Mouse (Mus musculus) intestine, embryonic 16.5 days (tissue): ENCODE measurements around the gene Sema5a. TPM values are rescaled to one million over a fixed set of nuclear protein-coding genes. Genes with fewer than 3 reads are reported as not detected.

Experiments used
- ATAC-seq: fragments of 200-750 bp; cut with Nextera tagmentation; 2 replicates; pipeline ENCODE4 v1.8.0; 2017; ENCODE audit warnings: moderate TSS enrichment, moderate library complexity
- H3K27ac ChIP-seq: fragments of 300-500 bp; sonication (generic); 2 replicates; pipeline ENCODE4 v1.5.1; 2014; ENCODE audit warnings: mild to moderate bottlenecking, low read length
- H3K27me3 ChIP-seq: fragments of 300-500 bp; sonication (generic); replicated peaks from 2 replicates; pipeline ENCODE4 v1.6.1; 2014; ENCODE audit warnings: low read length, control low read depth, mixed read lengths; ENCODE audit not compliant: control insufficient read depth, insufficient read depth
- H3K36me3 ChIP-seq: fragments of 300-500 bp; sonication (generic); 2 replicates; pipeline ENCODE4 v1.6.1; 2014; ENCODE audit warnings: low read length, control low read depth; ENCODE audit not compliant: control insufficient read depth, insufficient read depth
- H3K4me1 ChIP-seq: fragments of 300-500 bp; sonication (generic); 2 replicates; pipeline ENCODE4 v1.6.1; 2014; ENCODE audit warnings: low read length, control low read depth, mixed read lengths; ENCODE audit not compliant: control insufficient read depth, insufficient read depth
- H3K4me2 ChIP-seq: fragments of 300-500 bp; sonication (generic); 2 replicates; pipeline ENCODE4 v1.6.1; 2014; ENCODE audit warnings: low read depth, low read length, control low read depth
- H3K4me3 ChIP-seq: fragments of 300-500 bp; sonication (generic); 2 replicates; pipeline ENCODE4 v1.5.1; 2014; ENCODE audit warnings: mild to moderate bottlenecking, low read length
- H3K9ac ChIP-seq: fragments of 300-500 bp; sonication (generic); 2 replicates; pipeline ENCODE4 v1.6.1; 2014; ENCODE audit warnings: low read depth, low read length
- H3K9me3 ChIP-seq: fragments of 300-500 bp; sonication (generic); 2 replicates; pipeline ENCODE4 v1.6.1; 2016; ENCODE audit warnings: low read length, control low read depth; ENCODE audit not compliant: control insufficient read depth
- WGBS: fragments of 180-500 bp; shearing (Covaris S2); extraction: QIAGEN DNeasy Blood & Tissue Kit; methylation state at CpG from one replicate; pipeline ENCODE4 v1.1.7; 2014; 5-methylcytosine and 5-hydroxymethylcytosine counted together
- polyA plus RNA-seq: library from polyadenylated mRNA; unstranded; fragments of >200 nt; fragmentation: Nextera tagmentation; extraction: Ambion mirVana; gene quantifications from 2 replicates; pipeline ENCODE4 v1.2.1, GENCODE M21; 2015

Sema5a gene
- polyA plus RNA-seq, 1 experiment from 2014 or later = 12.0 TPM

DNA sequence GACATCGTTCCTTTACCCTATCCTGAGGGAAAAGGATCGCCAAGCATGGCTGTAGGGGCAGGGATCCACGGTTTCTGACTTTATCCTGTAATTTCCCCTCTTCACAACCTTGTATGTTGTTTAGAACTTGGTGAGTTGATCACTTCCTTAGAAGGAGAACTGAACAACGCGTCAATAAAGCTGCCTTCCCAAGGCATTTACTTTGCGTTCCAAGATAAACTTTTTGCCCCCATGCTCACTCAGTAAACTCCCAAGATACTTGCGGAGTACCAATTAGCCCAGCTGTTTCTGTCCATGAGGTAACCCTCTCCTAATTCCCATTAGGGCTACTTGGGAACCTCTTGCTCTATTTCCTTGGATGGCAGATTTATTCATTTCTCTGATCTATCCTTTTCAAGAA, 786 bp upstream of the Sema5a start:
- H3K4me1 ChIP-seq = peaks cover 11% of the 10 kb centered on the region; the same call in 1 of the 2 replicates
- peak overlapping the region; percentile 74 for H3K4me3 ChIP-seq
- no peaks in the 10 kb centered on the region for H3K9me3 ChIP-seq
- peak overlapping the region; percentile 79 for H3K27ac ChIP-seq
- no peaks in the 10 kb centered on the region for H3K27me3 ChIP-seq
- peak overlapping the region; percentile 78 for H3K9ac ChIP-seq
- WGBS = 32% methylated on average over 7 of the region's 7 CpGs
- no peaks in the 10 kb centered on the region for H3K36me3 ChIP-seq
- ATAC-seq = no peak
- peak overlapping the region; percentile 96 for H3K4me2 ChIP-seq

DNA sequence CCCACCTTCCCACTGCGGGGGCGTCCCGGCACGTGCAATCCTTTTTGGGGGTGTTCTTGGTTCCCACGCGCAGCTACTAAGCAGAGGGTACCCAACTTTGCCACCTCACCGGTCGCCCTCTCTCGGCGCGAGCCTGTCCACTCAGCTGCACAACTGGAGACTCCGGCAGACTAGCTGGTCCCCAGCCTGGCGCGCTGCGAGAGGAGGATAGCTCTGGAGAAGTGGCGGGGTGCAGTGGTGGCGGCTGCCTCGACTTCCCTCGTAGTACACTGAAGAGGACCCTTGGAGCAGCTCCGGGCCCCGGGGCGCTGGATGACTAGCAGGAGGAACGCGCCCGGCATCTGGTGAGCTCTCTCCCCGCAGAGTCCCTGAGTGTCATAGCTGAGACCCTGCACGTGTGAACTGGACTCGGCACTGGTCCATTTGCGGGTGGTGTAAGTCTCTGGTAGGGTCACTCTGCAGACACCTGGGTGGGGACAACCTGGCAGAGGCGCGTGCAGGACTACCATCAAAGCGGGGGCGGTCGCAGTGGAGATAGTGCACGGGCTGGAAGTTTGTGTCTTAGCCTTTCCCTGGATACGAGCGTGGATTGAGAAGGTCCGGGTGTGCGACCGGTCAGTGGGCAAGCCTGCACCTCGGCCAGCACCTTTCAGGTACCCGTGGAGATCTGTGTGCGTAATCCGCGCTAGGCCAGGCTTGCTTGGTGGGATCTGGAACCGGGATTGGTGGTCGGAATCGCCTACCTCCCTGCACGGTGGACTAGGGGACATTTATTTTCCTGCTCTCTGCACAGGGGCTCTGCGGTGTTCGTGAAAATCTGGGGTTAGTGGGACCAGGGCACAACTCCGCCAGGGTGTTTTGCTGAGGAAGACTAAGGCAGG, 586 bp downstream of the Sema5a start:
- 0% methylated on average over 52 of the region's 52 CpGs for WGBS
- Histone ChIP-seq H3K4me1 (peaks cover 11% of the 10 kb centered on the region; the same call in 1 of the 2 replicates), H3K9ac (peak overlapping the region; percentile 72), H3K36me3 (no peaks in the 10 kb centered on the region), H3K27ac (peak overlapping the region; percentile 54), H3K27me3 (no peaks in the 10 kb centered on the region), H3K4me3 (peak overlapping the region; percentile 74), H3K4me2 (peak overlapping the region; percentile 96), H3K9me3 (no peaks in the 10 kb centered on the region)
- ATAC-seq = peak; percentile 64

DNA sequence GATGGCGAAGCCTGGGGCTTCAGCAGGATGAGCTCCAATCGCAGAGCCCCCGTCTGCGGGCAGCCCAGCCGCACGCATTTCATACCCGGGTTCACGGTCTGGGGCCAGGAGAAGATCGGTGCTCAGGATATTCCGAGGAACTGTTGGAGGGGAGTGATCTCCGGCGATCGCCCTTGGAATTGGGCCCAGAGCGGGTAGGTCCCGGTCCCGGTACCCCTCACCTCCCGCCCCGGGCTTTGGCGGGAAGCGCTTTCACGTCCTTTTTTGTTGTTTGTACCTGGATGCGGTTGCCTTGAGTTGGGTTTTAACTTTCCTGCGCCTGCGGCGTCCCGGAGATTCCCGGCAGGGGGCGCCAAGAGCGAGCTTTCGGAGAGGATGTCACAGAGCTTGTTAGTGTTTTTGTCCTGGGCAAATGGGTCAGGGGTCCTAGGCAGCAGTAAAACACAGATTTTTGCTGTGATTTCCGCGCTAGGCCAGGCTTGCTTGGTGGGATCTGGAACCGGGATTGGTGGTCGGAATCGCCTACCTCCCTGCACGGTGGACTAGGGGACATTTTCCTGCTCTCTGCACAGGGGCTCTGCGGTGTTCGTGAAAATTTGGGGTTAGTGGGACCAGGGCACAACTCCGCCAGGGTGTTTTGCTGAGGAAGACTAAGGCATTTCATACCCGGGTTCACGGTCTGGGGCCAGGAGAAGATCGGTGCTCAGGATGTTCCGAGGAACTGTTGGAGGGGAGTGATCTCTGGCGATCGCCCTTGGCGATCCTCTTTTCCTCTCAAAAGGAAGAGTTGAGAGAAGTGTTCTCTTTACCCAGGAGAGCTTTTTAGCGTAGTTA, 1.4 kb downstream of the Sema5a start:
- no peaks in the 10 kb centered on the region for H3K9me3 ChIP-seq
- ATAC-seq = peak; percentile 34
- peak overlapping the region; percentile 96 for H3K4me2 ChIP-seq
- H3K4me1 ChIP-seq = peaks cover 11% of the 10 kb centered on the region; the same call in 1 of the 2 replicates
- no peak overlapping the region; the same call in 1 of the 2 replicates for H3K27ac ChIP-seq
- H3K27me3 ChIP-seq = no peaks in the 10 kb centered on the region
- H3K4me3 ChIP-seq = peak overlapping the region; percentile 74
- peak overlapping the region; percentile 72 for H3K9ac ChIP-seq
- H3K36me3 ChIP-seq = no peaks in the 10 kb centered on the region
- WGBS = 1% methylated on average over 47 of the region's 47 CpGs

DNA sequence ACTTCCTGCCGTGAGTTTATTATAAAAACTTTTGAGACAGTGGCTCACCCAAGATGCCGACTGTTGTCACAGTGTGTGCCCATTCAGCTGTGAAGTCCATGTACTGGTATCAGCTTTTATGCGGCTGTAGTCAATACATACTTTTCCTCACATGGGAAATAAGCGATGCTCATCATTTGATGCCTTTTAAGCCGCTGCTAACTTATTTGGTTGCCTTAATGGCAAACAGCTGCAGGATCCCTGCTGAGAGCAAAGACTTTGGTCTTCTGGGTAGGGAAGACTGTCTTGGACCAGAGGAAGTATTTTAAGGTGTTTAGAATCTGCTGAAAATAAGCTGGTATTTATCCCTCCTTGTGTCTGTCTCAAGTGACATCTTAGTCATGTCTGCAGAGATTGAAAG, 2.7 kb downstream of the Sema5a start:
- 44% methylated on average over 5 of the region's 5 CpGs for WGBS
- no peak for ATAC-seq
- no peaks in the 10 kb centered on the region for H3K36me3 ChIP-seq
- no peaks in the 10 kb centered on the region for H3K27me3 ChIP-seq
- no peak overlapping the region for H3K9ac ChIP-seq
- H3K9me3 ChIP-seq = no peaks in the 10 kb centered on the region
- H3K27ac ChIP-seq = 0 out of 2 replicates have a peak overlapping the region, but pooled peaks have one; percentile 19
- peak overlapping the region; percentile 74 for H3K4me3 ChIP-seq
- H3K4me1 ChIP-seq = peaks cover 11% of the 10 kb centered on the region; the same call in 1 of the 2 replicates
- H3K4me2 ChIP-seq = peak overlapping the region; percentile 96

DNA sequence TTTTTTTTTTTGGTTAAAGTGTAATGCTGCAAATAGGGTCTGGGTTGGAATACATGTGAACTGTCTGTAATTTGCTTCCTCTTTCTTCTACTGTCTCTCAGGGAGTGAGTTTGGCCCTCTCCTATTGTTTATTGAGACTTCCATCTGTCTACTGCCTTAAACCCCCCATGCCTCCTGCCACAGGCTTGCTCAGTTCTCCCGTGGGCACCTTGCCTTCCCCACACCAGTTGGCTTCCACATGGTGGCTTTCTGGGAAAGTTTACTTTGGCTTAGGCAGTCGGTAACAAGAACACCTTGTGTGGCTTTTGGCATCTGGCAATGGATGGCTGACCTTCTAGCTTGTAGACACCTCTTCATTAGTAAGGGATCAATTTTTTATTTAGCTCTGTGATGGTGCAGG, 10.2 kb downstream of the Sema5a start:
- H3K9ac ChIP-seq = no peak overlapping the region
- no peak overlapping the region for H3K27ac ChIP-seq
- no peak overlapping the region for H3K4me2 ChIP-seq
- no peaks in the 10 kb centered on the region for H3K4me1 ChIP-seq
- ATAC-seq = no peak
- H3K4me3 ChIP-seq = no peak overlapping the region
- no peaks in the 10 kb centered on the region for H3K9me3 ChIP-seq
- H3K27me3 ChIP-seq = no peaks in the 10 kb centered on the region
- WGBS = 77% methylated on average over 2 of the region's 2 CpGs
- H3K36me3 ChIP-seq = no peaks in the 10 kb centered on the region; the same call in 1 of the 2 replicates

DNA sequence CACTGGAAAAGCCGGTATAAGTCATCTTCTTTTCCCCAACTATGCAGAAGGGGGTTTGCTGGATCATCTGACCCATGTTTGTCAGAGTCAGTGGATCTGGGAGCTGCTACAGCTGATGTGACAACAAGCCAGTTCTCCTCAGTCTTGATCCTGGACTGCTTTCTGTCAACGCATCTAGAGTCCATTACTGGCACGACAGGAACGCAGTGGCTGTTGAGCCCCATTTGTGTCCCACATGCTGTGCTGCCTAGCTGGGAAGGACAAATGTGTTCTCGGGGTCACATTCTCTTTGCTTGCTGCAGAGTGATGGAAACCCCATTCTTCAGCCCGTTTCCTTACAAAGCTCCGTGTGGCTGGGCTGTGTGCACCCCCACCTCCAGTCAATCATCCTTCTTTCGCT, 12.7 kb downstream of the Sema5a start:
- no peaks in the 10 kb centered on the region for H3K27me3 ChIP-seq
- H3K9ac ChIP-seq = no peak overlapping the region
- H3K27ac ChIP-seq = peak overlapping the region; percentile 4; the same call in 1 of the 2 replicates
- H3K36me3 ChIP-seq = no peaks in the 10 kb centered on the region; the same call in 1 of the 2 replicates
- peaks cover 11% of the 10 kb centered on the region; the same call in 1 of the 2 replicates for H3K4me1 ChIP-seq
- no peak overlapping the region for H3K4me2 ChIP-seq
- H3K9me3 ChIP-seq = no peaks in the 10 kb centered on the region
- H3K4me3 ChIP-seq = no peak overlapping the region
- WGBS = 74% methylated on average over 8 of the region's 8 CpGs
- ATAC-seq = no peak

DNA sequence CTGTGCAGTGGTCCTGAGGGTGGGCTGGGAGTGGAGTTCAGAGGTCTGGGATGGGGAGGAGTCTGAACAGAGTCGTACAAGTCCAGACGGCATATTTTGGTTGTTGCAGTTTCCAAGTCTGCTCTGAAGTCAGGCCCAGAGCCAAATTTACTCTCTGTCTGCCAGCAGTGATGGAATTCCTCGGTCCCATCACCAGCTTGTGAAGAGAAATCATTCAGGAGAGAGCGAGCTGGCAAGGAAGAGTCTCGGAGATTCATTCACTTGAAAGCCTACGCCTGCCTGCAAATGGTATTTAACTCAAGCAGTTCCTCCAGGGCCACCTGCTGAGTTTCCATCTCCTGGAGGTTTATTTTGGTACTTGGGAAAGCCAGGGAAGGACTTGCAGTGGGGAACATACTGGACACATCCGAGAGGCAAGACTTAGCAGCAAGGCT, 13.3 kb downstream of the Sema5a start:
- Histone ChIP-seq H3K27ac (peak overlapping the region; percentile 4), H3K9ac (no peak overlapping the region), H3K36me3 (no peaks in the 10 kb centered on the region; the same call in 1 of the 2 replicates), H3K4me3 (no peak overlapping the region), H3K9me3 (no peaks in the 10 kb centered on the region), H3K4me1 (peaks cover 11% of the 10 kb centered on the region; the same call in 1 of the 2 replicates), H3K27me3 (no peaks in the 10 kb centered on the region), H3K4me2 (no peak overlapping the region)
- 41% methylated on average over 7 of the region's 7 CpGs for WGBS
- ATAC-seq = peak; percentile 52

DNA sequence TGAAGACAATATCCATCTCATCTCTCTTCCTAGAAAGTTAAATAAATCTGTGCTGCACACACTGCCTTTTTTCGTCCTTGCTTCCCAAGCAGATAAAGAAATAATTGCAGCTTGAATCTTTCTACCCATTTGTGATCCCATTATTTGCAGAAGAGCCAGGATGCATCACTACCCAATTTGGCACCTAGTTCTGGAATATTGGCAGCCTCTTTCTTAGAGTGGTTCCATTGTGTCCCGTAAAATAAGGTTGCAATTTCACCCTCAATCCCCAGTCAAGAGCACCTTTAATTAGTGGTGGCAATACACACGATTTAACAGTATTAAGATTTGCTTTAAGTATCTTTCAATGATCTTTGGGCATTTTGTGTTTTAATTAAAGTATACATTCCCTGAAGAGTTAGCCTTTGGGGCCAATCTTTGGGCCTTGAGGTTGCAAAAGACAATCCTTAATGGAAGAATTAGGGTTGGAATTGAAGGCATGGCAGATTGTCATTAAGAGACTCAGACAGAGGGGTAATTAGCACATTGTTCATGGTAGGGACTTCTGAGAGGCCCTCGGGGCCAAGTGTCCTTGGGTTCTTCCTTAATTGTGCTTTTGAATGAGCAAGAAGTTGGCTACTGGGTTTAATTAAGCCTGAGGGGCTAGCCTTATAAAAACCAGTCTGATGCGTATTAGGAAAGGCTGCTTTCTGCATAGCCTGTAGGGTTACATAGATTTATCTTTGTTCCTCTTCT, 14.9 kb downstream of the Sema5a start:
- Histone ChIP-seq H3K9me3 (no peaks in the 10 kb centered on the region), H3K27me3 (no peaks in the 10 kb centered on the region), H3K4me3 (no peak overlapping the region), H3K36me3 (no peaks in the 10 kb centered on the region), H3K4me1 (peaks cover 11% of the 10 kb centered on the region), H3K9ac (no peak overlapping the region), H3K4me2 (no peak overlapping the region), H3K27ac (no peak overlapping the region)
- 80% methylated on average over 5 of the region's 5 CpGs for WGBS
- no peak for ATAC-seq
